Mouse (Mus musculus): ENCODE results near the gene Nwd1.
A peak's percentile ranks its signal among the peaks of the same experiment; 100 is the strongest.

The Nwd1 gene

DNA sequence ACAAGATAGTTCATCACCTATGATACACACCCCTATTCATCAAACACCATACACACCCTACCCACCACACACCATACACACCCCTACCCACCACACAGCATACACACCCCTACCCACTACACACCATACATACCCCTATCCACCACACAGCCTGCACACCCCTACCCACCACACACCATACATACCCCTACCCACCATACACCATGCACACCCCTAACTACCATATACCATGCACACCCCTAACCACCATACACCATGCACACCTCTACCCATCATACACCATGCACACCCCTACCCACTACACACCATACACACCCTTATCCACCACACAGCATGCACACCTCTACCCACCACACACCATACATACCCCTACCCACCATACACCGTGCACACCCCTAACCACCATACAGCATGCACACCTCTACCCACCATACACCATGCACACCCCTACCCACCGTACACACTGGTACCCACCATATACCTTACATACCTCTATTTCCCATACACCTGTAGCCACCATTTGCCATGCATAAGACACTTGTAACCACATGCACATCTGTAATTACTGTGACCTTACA lies 51.9 kb downstream of the Nwd1 start:
- no peak for DNase-seq (ENCODE audit: low spot score in 2 of 2)

DNA sequence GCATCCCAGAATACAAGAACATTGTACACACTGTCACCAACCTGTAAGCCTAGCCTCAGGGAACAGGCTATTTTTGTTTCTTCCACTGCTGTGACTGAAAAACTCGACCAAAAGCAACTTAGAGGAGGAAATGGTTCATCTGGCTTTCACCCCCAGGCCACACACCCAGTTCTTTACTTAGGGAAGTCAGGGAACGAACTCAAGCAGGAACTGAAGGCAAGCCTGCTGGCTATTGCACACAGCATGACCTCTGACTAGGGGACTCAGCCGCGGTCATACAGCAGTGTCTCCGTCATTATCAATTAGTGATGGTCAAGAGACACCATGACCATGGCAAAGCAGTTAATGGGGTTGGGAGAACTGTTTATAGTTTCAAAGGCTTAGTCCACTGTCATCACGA lies 66.1 kb downstream of the Nwd1 start:
- DNase-seq (ENCODE audit: low spot score in 2 of 2) = no peak

DNA sequence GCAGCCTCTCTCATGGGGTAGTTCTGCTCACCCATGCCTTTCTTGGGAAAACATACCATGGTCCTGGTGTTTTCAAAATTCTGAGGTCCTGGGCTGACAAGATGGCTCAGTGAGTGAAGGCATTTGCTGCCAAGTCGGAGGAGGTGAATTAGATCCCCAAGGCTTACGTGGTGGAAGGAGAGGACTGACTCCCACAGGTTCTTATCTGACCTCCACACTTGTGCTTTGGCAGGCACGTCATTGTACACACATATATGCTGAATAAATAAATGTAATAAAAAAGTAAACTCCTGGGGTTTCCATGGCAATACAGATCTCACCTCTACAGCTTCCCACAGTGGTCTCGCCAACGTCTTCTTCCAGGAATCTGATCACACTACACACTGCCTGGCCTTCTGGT lies 70.1 kb downstream of the Nwd1 start:
- no peak for DNase-seq (ENCODE audit: low spot score in 2 of 2)

DNA sequence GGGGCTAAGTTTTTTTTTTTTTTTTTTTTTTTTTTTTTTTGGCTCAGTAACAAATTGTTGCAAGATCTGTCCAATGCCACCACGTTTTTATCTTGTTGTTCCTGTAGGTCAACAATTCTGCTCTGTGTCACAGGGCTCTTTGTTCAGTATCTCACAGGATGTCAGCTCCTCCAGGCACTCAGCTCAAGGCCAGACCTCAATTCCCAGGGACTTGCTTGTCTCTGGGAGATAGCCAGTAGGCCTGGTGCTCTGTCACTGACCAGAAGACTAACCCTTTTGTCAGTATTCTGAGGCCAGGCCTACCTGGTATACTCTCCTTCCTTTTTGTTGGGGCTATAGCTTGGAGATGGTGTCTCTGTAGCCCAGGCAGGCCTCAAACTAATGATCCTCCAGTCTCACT lies 74.0 kb downstream of the Nwd1 start:
- no peak for DNase-seq (ENCODE audit: low spot score in 2 of 2)

DNA sequence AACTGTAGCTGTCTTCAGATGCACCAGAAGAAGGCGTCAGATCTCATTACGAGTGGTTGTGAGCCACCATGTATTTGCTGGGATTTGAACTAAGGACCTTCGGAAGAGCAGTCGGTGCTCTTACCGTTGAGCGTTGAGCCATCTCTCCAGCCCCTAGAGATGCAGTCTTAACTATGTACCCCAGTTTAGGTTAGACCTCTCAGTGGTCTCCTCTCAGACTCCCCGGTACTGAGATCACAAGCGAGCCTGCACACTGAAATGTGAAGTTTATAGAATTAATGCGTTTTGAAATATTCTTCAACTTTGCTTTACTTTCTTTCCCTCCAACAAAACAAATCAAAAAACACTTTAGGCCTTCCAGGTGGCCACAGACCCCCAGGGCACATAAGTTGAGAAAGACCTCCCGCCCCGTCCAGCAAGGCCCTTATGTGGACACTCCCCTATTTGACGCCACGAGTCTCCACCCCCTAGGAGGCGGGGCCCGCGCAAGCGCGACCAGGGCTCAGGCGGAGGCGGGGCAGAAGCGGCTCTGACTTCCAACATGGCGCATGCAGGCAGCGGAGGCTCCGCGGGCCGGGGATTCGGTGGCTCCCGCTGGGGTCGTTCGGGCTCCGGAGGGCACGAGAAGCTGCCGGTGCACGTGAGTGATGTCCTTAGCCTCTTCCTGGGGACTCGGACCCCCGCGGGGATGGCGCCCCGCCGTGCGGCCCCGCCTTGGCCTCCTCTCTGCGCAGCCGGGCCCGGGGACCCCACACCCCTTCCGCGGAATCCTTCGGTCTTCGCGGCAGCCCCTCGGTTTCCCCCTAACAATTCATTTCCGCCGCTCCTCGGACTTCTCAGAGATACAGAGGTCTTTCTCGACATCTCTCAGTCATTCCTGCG lies 76.5 kb downstream of the Nwd1 start, which contains the start of gene Sin3b:
TSS of gene Sin3b (plus strand) at position 517 of the 882 bp plus-strand sequence.
- DNase-seq (ENCODE audit: low spot score in 2 of 2) = peak; percentile 73 to 94

DNA sequence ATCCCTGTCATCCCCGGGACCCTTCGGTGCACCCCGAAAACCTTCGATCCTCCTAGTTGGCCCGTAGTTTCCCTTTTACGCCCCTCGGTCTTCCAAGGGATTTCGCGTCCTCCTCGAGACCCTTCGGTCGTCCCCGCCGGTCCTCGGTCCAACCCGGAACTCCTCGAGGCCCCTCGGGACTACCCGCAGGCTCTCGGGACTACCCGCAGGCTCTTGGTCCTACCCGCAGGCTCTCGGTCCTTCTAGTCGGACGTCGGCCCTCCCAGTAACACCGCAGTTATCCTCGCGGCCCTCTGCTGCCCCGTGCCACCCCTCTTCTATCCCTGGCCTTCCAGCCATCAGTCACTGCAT lies 77.1 kb downstream of the Nwd1 start:
- DNase-seq (ENCODE audit: low spot score in 2 of 2) = no peak

DNA sequence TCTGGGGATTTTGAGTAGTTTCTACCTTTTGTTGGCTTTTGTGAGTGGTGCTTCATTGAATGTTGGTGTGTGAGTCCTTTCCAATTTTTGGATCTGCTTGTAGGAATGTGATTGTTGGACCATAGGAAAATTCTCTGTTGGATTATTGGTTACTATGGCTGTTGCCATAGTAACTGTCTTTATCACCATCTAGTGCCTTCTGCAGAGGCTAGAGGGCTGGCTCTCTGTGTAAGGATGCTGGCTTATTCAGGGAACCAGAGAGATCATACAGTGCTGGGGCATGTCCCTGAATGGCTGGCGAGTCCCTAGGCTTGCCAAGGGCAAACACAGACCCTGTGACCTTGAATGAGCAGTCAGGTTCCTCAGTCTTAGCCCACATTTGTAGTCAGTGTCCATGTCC lies 82.1 kb downstream of the Nwd1 start:
- DNase-seq (ENCODE audit: low spot score in 2 of 2) = no peak

DNA sequence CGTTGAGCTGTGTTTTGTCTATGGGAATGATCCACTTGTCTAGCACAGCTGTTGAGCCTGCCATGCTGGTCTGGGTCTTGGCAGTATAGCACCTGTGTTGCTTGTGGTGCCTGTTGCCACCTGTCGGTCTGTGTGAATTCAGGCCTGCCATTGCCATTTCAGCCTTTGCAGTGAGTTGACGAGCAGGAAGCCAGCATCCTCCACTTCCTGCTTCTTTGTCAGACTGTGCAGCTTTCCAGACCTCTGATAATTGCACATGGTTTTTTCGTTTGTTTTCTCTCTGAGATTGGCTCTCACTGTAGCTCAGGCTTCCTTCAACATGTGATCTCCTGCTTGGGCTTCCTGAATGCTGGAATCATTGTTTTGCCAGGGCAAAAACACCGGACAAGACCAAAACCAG lies 88.5 kb downstream of the Nwd1 start:
- no peak for DNase-seq (ENCODE audit: low spot score in 2 of 2)

DNA sequence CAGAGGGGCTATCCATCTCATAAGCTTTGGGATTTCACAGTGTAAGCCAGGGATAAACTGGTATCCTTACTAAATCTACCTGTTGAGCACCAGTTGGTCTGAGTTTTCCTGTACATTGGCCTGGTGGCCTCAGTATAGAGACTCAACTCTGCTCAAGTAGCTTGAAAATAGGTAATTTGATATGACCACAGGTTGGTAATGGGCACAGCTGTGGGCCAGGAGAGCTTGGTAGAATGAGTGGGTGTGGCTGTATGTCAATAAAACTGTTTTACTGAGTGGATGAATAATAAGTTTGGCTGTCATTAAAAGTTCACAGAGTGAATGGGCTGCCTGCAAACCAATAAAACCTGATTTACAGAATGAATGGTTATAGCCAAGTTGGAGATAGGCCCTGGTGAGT lies 90.4 kb downstream of the Nwd1 start:
- DNase-seq (ENCODE audit: low spot score in 2 of 2) = no peak

DNA sequence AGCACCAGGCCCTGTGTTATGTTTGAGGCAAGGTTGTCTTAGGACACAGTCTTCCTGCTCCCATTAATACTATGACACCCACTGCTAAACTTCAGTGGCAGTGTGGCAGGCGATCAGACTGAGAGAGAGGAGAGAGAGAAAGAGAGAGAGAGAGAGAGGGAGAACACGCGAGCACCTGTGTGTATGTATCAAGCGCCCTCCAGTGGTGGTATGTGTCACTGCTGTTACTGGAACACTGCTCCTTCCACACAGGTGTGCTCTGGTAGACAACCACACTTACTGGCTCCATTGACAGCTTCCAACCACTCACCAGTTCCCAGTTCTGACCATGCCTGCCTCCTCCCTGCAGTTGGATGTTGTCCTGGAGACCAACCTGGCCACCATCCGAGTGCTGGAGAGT lies 99.5 kb downstream of the Nwd1 start:
- DNase-seq (ENCODE audit: low spot score in 2 of 2) = peak in 1 of 2 experiments; percentile 71

DNA sequence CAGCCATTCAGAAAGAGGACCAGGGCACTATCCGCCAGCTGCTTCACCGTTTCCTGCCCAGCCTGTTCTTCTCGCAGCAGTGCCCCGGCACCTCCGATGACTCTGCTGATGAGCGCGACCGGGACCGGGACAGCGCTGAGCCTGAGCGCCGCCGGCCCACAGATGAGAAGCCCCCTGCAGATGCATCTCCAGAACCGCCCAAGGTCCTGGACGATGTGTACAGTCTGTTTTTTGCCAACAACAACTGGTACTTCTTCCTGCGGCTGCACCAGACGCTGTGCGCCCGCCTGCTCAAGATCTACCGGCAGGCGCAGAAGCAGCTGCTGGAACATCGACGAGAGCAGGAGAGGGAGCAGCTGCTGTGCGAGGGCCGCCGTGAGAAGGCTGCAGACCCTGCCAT lies 103.3 kb downstream of the Nwd1 start:
- DNase-seq (ENCODE audit: low spot score in 2 of 2) = no peak

DNA sequence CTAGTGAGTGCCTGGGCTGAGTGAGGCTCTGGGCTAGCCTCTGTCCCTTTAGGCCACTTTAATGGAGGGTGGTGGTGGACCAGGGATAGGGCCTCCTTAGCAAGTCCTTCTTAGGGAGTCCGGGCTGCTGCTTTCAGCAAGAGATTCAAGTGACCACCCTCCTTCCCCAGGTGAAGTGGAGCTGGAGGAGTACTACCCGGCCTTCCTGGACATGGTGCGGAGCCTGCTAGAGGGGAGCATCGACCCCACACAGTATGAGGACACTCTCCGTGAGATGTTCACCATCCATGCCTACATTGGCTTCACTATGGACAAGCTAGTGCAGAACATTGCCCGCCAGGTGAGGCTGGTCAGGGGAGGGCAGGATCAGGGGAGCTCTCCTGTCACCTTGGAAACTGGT lies 103.8 kb downstream of the Nwd1 start:
- no peak for DNase-seq (ENCODE audit: low spot score in 2 of 2)

DNA sequence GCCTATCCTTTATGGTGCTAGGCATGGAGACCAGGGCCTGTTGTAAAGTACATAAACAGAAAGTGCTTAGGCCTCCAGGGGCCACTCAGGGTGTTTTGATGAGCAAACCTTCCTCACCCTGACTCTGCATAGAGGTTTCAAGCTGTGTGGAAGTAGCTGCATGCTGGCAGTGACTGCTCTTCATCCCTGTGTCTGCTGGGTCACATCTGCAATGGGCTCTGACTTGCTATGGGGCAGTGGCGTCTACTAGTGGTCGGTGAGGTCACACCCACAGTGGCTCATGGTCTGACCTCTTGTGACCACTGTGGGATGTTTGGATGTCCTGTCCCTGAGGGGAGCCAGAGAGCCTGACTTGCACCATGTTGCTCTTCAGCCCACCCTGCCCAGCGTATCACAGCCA lies 104.6 kb downstream of the Nwd1 start:
- DNase-seq (ENCODE audit: low spot score in 2 of 2) = no peak

DNA sequence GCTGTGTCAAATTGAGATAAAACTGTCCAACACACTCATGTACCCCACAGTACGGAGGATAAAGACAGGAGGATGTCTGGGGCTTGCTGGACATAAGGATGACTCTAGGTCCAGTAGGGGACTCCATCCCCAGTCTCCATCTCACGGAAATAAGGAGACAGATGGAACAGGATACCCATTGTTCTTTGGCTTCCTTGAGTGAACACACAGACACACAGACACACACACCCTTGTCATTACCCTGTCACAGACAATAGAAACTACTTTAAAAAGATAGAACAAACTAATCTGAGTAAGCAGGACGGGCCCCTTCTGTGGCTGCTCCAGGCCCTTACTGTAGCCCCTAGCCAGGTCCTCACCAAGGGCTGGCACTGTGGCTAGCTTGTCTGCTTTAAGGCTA lies 105.8 kb downstream of the Nwd1 start:
- DNase-seq (ENCODE audit: low spot score in 2 of 2) = no peak

DNA sequence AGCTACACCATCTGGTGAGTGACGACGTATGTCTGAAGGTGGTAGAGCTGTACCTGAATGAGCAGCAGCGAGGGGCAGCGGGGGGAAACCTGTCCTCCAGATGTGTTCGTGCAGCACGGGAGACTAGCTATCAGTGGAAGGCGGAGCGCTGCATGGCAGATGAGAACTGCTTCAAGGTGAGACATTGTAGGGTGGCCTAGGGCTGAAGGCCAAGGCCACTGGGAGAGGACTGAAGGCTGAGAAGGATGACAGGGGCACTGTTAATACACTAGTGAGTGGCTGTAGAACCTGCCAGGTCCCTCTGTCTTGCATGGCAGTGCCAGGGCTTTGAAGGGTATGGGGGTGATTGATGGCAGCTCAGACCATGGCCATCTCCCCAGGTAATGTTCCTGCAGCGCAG lies 106.7 kb downstream of the Nwd1 start:
- no peak for DNase-seq (ENCODE audit: low spot score in 2 of 2)

DNA sequence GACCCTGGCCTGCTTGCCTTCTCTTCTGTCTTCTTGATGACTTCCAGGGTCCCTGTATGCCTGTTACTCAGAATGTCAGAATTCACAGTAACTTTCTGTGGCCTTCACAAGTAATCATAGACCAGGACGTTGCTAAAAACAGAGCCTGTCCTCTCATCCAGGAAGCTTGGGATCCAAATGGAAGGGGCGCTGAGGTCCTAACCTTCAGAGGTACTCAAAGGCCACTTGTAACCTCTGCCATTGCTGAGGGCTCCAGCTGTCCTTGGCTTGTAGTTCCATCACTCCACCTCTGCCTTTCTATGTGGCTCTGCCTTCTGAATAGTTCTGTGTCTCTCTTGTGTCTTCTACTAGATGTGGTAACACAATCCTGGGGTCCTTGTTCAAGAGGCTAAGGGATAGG lies 107.3 kb downstream of the Nwd1 start:
- DNase-seq (ENCODE audit: low spot score in 2 of 2) = no peak

DNA sequence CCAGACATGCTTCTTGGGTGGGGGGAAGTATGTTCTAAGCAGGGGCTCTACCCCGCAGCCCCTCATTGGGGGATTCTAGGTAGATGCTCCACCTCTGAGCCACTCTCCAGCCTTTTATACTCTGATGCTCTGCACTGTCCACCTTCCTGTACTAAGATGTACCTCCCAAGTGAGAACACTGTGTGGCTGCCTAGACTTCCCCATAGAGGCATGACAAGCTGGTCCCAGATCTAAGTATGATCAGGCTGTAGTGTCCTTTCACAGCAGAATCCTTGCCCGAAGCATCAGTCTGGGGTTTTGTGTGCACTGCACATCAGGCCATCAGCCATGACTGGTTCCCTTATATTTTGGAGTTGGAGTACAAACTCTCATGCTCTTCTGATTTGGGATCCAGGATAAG lies 109.5 kb downstream of the Nwd1 start:
- DNase-seq (ENCODE audit: low spot score in 2 of 2) = no peak

DNA sequence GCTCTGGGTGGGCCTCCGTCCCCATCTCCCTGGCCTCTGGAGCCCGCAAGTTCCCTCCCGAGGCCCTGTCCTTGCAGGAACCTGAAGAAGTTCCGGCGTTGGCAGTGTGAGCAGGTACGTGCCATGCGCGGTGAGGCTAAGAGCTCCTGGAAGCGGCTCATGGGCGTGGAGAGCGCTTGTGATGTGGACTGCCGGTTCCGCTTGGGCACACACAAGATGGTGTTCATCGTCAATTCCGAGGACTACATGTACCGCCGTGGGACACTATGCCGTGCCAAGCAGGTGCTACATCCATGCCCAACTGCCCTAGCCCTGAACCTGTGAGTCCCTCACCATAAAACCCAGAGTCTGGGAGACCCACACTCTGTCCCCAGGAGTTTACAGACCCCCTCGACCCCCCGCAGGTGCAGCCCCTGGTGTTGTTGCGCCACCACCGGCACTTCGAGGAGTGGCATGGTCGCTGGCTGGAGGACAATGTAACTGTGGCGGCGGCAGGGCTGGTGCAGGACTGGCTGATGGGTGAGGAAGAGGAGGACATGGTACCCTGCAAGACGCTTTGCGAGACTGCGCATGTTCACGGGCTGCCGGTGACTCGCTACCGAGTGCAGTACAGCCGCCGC lies 110.4 kb downstream of the Nwd1 start:
- DNase-seq (ENCODE audit: low spot score in 2 of 2) = no peak

DNA sequence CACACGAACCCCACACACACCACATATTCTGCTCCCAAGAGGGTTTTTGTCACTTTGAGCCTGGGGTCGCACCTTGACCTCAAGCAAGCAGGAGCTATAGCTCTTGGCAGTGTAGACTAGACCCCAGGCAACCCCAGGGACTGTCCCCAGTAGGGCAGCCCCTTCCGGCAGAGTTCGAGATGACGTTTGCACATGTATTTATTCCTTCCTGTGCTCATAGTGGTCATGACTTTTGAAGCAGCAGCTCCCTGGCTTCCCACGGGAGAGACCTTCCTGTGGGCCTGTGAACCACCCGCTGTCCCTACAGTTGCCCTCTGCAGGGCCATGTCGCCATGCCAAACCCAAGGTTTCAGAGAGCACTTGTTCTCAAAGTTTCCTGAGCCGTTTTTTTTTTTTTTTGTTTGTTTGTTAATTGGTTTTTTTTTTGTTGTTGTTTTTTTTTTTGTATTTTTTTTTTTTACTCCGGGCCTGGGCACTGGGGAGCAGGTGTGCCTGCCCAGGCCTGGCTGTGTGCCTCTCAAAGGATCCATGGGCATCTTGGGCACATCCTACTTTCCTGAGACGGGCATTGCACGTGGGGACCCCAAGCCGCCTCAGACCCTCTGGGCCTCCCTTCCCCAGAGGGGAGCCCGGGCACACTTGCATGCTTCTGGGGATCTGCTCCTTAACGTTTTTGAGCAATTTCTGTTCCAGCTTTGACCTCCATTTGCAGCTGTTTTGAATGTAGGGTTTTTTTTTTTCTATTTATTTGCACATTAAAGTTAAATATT lies 111.1 kb downstream of the Nwd1 start:
- peak in 1 of 2 experiments; percentile 1 for DNase-seq (ENCODE audit: low spot score in 2 of 2)

DNA sequence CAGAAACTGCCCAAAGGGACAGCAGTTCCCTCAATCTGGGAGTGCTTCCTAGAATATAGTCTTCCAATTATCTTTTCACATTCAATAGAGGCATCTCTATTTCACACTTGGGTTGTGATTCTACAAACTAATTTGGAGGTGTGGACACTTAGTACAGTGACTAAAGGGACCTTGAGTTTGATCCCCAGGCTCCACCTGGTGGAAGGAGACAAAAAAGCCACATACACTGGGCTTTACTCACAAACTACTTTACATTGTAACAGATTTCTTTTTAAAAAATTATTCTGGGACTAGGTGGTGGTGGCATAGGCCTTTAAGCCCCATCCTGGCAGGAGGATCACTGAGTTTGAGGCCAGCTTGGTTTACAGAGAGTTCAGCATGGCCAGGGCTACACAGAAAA lies 111.8 kb downstream of the Nwd1 start:
- peak in 1 of 2 experiments; percentile 1 for DNase-seq (ENCODE audit: low spot score in 2 of 2)

DNA sequence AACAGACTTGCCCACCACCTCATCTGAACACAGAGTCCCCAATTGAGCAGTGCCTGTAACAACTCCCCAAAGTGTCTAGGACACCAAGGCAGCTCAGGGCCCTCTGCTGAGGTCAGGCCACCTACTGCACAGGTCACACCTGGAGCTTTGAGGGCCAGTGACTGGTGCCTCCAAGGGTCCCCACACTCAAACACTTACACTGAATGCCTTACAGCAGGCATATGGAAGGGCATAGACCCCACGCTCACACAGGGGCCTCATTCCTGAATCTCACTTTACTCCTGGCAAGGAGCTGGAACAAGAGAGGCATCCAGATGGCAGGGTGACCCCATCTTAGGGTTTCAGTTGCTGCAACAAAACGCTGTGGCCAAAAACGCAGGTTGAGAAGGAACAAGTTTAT lies 113.7 kb downstream of the Nwd1 start:
- no peak for DNase-seq (ENCODE audit: low spot score in 2 of 2)

DNA sequence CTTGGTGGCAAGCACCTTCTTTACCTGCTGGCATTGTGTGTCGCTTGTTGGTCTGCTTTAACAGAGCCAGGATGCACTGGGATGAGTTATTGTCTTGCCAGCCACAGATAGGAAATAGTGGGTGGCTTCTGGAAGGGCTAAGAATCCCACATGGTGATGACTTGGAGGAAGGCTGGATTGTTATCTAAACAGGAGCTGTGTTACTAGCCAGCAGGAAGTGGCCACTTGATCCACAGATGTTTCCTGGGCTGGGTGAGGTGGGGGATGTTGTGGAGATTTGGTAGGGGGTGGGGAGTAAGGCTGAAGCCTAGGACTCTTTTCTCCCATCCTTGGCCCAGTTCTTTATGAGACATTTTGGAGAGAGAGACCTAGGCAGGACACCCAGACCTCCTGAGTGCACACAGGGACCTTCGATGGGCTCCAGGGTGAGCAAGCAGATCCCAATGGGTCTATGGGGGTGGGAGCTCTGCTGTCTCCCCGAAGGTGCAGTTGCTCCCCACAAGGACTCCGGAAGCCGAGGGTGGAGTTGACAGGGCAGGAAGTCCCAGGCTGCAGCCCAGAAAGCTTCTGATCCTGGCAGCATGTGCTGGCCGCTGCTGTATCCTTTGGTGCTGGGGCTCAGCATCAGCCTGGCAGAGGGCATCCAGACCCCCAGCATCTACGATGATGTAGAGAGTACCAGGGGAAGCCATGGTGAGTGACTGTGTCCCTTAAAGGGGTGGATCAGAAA lies 115.0 kb downstream of the Nwd1 start, which contains the start of gene F2rl3:
TSS of gene F2rl3 (plus strand) at position 559 of the 730 bp plus-strand sequence.
- DNase-seq (ENCODE audit: low spot score in 2 of 2) = no peak
